20 mouse cellular contexts compared by ENCODE assay signal in the genomic region with DNA sequence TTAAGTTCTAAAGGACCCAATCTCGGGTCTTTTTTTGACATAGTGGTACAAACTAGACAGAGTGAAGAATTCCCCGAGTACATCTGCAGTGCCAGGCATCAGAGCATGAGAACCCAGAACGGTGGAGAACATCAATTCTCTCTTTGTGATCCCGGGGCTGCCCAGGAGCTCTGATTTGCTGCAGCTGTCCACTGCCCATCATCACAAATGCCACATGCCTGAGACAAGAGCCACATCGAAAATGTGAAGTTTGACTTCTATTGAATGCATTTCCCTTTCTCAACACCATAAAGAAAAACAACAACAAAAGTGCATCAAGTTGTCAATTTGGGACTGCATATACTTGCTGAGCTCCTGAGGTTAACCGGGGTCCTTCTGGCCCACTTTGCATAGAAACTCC. TPM values are rescaled to one million over a fixed set of nuclear protein-coding genes. Genes with fewer than 3 reads are reported as not detected.
A peak's percentile ranks its signal among the peaks of the same experiment; 100 is the strongest.
DNase-seq lines count a peak whose midpoint lies in the region; TF ChIP-seq lines count a peak whose summit lies in the region.
"Had no signal": no experiment of that assay in that cellular context is flagged by ENCODE, and none has a peak within 500 bp of the region (broad histone marks: within the 10 kb centered on the region; RNA-seq: fewer than 3 reads in every experiment).

No protein-coding gene starts in this region.

- H3K79me2 ChIP-seq in C2C12 (ENCODE audit: control insufficient read depth, insufficient read depth) (no peaks in the 10 kb centered on the region), myocyte (ENCODE audit: control insufficient read depth, insufficient read depth) (no peaks in the 10 kb centered on the region)

- no peak overlapping the region for H3ac ChIP-seq in C2C12 (ENCODE audit: control insufficient read depth, insufficient read length, low read depth)
- H3ac ChIP-seq in myocyte (ENCODE audit: control insufficient read depth, insufficient read length), result no peak overlapping the region

- no peak overlapping the region for H3K4me2 ChIP-seq in myocyte (ENCODE audit: low read depth)

- H3K27me3 ChIP-seq in C2C12 (ENCODE audit: control insufficient read depth, insufficient read depth, insufficient read length), result no peaks in the 10 kb centered on the region
- no peaks in the 10 kb centered on the region for H3K27me3 ChIP-seq in myocyte (ENCODE audit: control insufficient read depth, insufficient read depth, insufficient read length)
- H3K27me3 ChIP-seq: Patski had no signal

- no peaks in the 10 kb centered on the region for H3K79me3 ChIP-seq in C2C12 (ENCODE audit: low read depth)

- TF ChIP-seq CTCF in C2C12 (IDR thresholded peaks at IDR 0.05; ENCODE audit: control insufficient read depth, insufficient read depth, insufficient read length), result no peak

- no peak for TF ChIP-seq POLR2A in myocyte (IDR thresholded peaks at IDR 0.05; ENCODE audit: insufficient read length, low read depth)

- intact Hi-C loops in left cerebral cortex, postnatal 36 days (cut with DNase I), result no loop called here

- H3K4me3 ChIP-seq in C2C12 (ENCODE audit: insufficient read depth, poor library complexity, severe bottlenecking) (no peak overlapping the region), myocyte (no peak overlapping the region)

- DNase-seq in spleen, postnatal 14 days (ENCODE audit: low spot score in 2 of 2), result no peak
- no peak for DNase-seq in left cerebral cortex, postnatal 36 days (ENCODE audit: low spot score in 2 of 2)
- DNase-seq: adrenal gland, adult 2 months; adrenal gland, adult 8-10 months; adrenal gland, postnatal 10 days; adrenal gland, postnatal 14 days; adrenal gland, postnatal 25 days; adrenal gland, postnatal 36 days; B cell, adult 2 months; cerebellum, adult 11 months; cerebellum, adult 11-12 months; cerebellum, adult 18-20 months; cerebellum, adult 2 months had no signal

- H3K36me3 ChIP-seq in C2C12 (ENCODE audit: control insufficient read depth, insufficient read depth) (no peaks in the 10 kb centered on the region), myocyte (ENCODE audit: control insufficient read depth, insufficient read depth) (no peaks in the 10 kb centered on the region)
- H3K36me3 ChIP-seq: G1E had no signal

TF ChIP-seq in C2C12, 6 proteins besides CTCF, POLR2A, EP300 and RAD21:
- no peak for TF ChIP-seq MAX (IDR thresholded peaks at IDR 0.05)
- TF ChIP-seq USF1 (IDR thresholded peaks at IDR 0.05; ENCODE audit: low read depth), result no peak
- TF ChIP-seq MYOG (IDR thresholded peaks at IDR 0.05; ENCODE audit: control insufficient read depth, extremely low read depth, insufficient read length), result no peak
- peak; percentile 86 for TF ChIP-seq MYOD1 (IDR thresholded peaks at IDR 0.05; ENCODE audit: control insufficient read depth, insufficient read length, low read depth)
- no peak for TF ChIP-seq FOSL1 (IDR thresholded peaks at IDR 0.05; ENCODE audit: insufficient read depth, low read length, poor library complexity, severe bottlenecking)

TF ChIP-seq in myocyte, 11 proteins besides CTCF, POLR2A, EP300 and RAD21:
- TF ChIP-seq E2F4 (IDR thresholded peaks at IDR 0.05; ENCODE audit: insufficient read depth) (no peak), MYOD1 (IDR thresholded peaks at IDR 0.05; ENCODE audit: control insufficient read depth in 1 of 3, insufficient read length in 2 of 3, low read depth in 2 of 3) (peak; percentile 88 to 95 (median 94)), MYOG (IDR thresholded peaks at IDR 0.05; ENCODE audit: control insufficient read depth in 1 of 3, insufficient read depth in 1 of 3, insufficient read length in 2 of 3, low read depth in 2 of 3) (peak in 1 of 3 experiments; percentile 32), TCF12 (IDR thresholded peaks at IDR 0.05; ENCODE audit: insufficient read depth, poor library complexity, severe bottlenecking) (peak; percentile 57), POLR2AphosphoS2 (IDR thresholded peaks at IDR 0.05; ENCODE audit: insufficient read length, low read depth) (no peak), MAX (IDR thresholded peaks at IDR 0.05; ENCODE audit: low read depth) (no peak), TCF3 (IDR thresholded peaks at IDR 0.05; ENCODE audit: insufficient read length, low read depth) (no peak)

RNA-seq across cellular contexts. Expression of gene Slc7a10, which starts 23.7 kb away (rescaled TPM):
- polyA plus RNA-seq in C2C12 (2012; fragmentation: generic; extraction: Trizol), result not detected
- polyA plus RNA-seq in myocyte (2012; fragmentation: generic; extraction: Trizol), result not detected
- total RNA-seq in left cerebral cortex, postnatal 36 days (2021), result 10 to 100 TPM; 41.1 to 42.7 TPM
- total RNA-seq: CH12.LX, ES-E14, MEL had no signal
- polyA plus RNA-seq: G1E, Patski had no signal

RNA-seq across cellular contexts. Expression of gene Cebpa, which starts 43.4 kb away (rescaled TPM):
- polyA plus RNA-seq in C2C12 (2012; fragmentation: generic; extraction: Trizol) (22.9 TPM), myocyte (2012; fragmentation: generic; extraction: Trizol) (7.7 TPM)
- 10 to 100 TPM in 1 of 2 experiments, 1 to 10 TPM in 1; 9.3 to 11.0 TPM for total RNA-seq in left cerebral cortex, postnatal 36 days (2021)
- total RNA-seq: CH12.LX, G1E had no signal

RNA-seq across cellular contexts. Expression of gene Lrp3, which starts 52.9 kb away (rescaled TPM):
- 0.06 TPM for polyA plus RNA-seq in C2C12 (2012; fragmentation: generic; extraction: Trizol)
- not detected for polyA plus RNA-seq in myocyte (2012; fragmentation: generic; extraction: Trizol)
- total RNA-seq in left cerebral cortex, postnatal 36 days (2021), result 10 to 100 TPM; 81.8 to 89.0 TPM
- total RNA-seq: CH12.LX, MEL had no signal
- polyA plus RNA-seq: G1E had no signal
